Mouse (Mus musculus) embryonic facial prominence, embryonic 13.5 days (tissue): ENCODE data around the gene 4931428F04Rik. TPM values are rescaled to one million over a fixed set of nuclear protein-coding genes. Genes with fewer than 3 reads are reported as not detected.
A peak's percentile ranks its signal among the peaks of the same experiment; 100 is the strongest.

Experiments
- ATAC-seq: fragments of 200-750 bp; cut with Nextera tagmentation; 2 replicates; pipeline ENCODE4 v1.8.0; 2017; ENCODE audit warnings: low read depth; ENCODE audit not compliant: insufficient number of reproducible peaks, insufficient read depth, low FRiP score, low TSS enrichment
- H3K27ac ChIP-seq: fragments of 300-500 bp; sonication (generic); 2 replicates; pipeline ENCODE4 v1.5.1; 2015; ENCODE audit warnings: moderate library complexity, mild to moderate bottlenecking, inconsistent platforms
- H3K27me3 ChIP-seq: fragments of 300-500 bp; sonication (generic); 2 replicates; pipeline ENCODE4 v1.6.1; 2015; ENCODE audit warnings: mild to moderate bottlenecking, inconsistent platforms
- H3K36me3 ChIP-seq: fragments of 300-500 bp; sonication (generic); 2 replicates; pipeline ENCODE4 v1.6.1; 2015; ENCODE audit warnings: mild to moderate bottlenecking, inconsistent platforms
- H3K4me1 ChIP-seq: fragments of 300-500 bp; sonication (generic); 2 replicates; pipeline ENCODE4 v1.6.1; 2015; ENCODE audit warnings: inconsistent platforms
- H3K4me2 ChIP-seq: fragments of 300-500 bp; sonication (generic); 2 replicates; pipeline ENCODE4 v1.6.1; 2015; ENCODE audit warnings: moderate library complexity, mild to moderate bottlenecking, inconsistent platforms
- H3K4me3 ChIP-seq: fragments of 300-500 bp; sonication (generic); 2 replicates; pipeline ENCODE4 v1.5.1; 2015; ENCODE audit warnings: mild to moderate bottlenecking, inconsistent platforms
- H3K9ac ChIP-seq: fragments of 300-500 bp; sonication (generic); 2 replicates; pipeline ENCODE4 v1.6.1; 2015; ENCODE audit warnings: mild to moderate bottlenecking, inconsistent platforms
- H3K9me3 ChIP-seq: fragments of 300-500 bp; sonication (generic); 2 replicates; pipeline ENCODE4 v1.6.1; 2016; ENCODE audit warnings: inconsistent platforms
- WGBS: fragments of 180-500 bp; shearing (Covaris S2); methylation state at CpG from one replicate; pipeline ENCODE4 v1.1.7; 2015; ENCODE audit warnings: mixed read lengths; 5-methylcytosine and 5-hydroxymethylcytosine counted together
- polyA plus RNA-seq: library from polyadenylated mRNA; unstranded; fragments of >200 nt; fragmentation: Nextera tagmentation; extraction: Ambion mirVana; gene quantifications from 2 replicates; pipeline ENCODE4 v1.2.1, GENCODE M21; 2015

The 4931428F04Rik gene
- polyA plus RNA-seq, 1 experiment from 2014 or later: 22.1 TPM

DNA sequence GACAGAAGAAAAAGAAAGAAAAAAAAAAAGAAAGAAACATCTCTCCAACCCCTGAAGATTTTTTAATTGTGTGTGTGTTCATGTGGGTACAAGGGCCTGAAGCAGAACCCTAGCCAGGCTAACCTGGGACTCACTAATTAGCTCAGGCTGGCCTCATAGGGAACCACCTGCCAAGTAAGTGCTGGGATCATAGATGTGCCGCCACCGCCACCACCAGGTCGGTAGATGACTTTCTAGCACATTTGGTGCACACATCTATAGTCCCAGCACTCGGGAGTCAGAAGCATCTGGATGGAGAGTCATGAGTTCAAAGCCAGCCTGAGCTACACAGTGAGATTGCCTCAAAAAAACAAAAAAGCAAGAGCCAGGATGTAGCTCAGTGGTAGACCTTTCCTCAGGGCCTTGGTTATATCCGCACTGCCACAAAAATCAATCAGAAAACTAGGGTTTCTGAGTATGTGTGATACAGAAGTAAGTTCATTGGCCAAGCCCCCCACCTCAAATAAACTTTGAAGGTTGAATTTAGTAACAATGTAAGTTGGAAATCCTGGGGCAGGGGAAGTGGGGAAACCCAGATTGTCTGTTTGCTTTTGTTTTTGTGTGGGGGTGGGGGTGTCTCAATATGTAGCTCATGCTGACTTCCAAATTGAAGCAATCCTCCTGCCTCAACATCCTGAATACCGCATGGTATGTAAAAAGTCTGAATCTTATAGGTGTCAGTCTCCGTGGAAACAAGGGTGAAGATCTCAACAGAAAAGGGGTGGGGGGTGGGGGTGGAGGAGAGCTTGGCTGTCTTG, 32.1 kb downstream of the 4931428F04Rik start:
- H3K27me3 ChIP-seq: peaks cover 64% of the 10 kb centered on the region
- H3K4me1 ChIP-seq: peaks cover 39% of the 10 kb centered on the region
- WGBS: 68% methylated on average over 7 of the region's 7 CpGs
- H3K4me3 ChIP-seq: no peak overlapping the region
- H3K9me3 ChIP-seq: no peaks in the 10 kb centered on the region
- H3K27ac ChIP-seq: no peak overlapping the region
- ATAC-seq: no peak
- no peak overlapping the region for H3K9ac ChIP-seq
- peaks cover 11% of the 10 kb centered on the region for H3K36me3 ChIP-seq
- no peak overlapping the region for H3K4me2 ChIP-seq

DNA sequence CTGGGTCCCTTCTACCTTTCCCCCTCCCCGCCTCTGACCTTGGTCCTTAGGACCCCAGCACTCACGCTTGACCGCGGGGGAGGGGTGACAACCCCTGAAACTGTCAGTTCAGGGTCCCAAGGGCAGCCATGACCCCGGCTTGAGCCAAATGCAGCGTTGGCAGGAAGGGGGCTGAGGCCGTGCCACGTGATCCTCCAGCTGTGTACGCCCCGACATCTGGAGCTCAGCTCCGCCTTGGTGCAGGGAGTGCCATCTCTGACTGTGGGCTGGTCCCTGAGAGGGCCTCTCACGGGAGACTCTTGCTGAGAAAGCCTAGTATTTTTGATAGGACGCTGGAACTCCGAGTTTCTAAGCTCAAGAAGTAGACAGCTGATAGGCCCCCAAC, 34.7 kb downstream of the 4931428F04Rik start, which contains the start of gene B3gnt9:
TSS of gene B3gnt9 (minus strand) at position 188 of the 385 bp plus-strand sequence.
- H3K36me3 ChIP-seq: peaks cover 35% of the 10 kb centered on the region
- peak within 1 kb of the TSS; percentile 91 for H3K27ac ChIP-seq
- H3K4me1 ChIP-seq: peaks cover 37% of the 10 kb centered on the region
- peaks cover 42% of the 10 kb centered on the region for H3K27me3 ChIP-seq
- ATAC-seq: peak; percentile 80
- peak within 1 kb of the TSS; percentile 73 for H3K4me3 ChIP-seq
- H3K9ac ChIP-seq: peak within 1 kb of the TSS; percentile 86
- H3K4me2 ChIP-seq: peak within 1 kb of the TSS; percentile 90
- H3K9me3 ChIP-seq: no peaks in the 10 kb centered on the region
- 3% methylated on average over 14 of the region's 14 CpGs for WGBS

DNA sequence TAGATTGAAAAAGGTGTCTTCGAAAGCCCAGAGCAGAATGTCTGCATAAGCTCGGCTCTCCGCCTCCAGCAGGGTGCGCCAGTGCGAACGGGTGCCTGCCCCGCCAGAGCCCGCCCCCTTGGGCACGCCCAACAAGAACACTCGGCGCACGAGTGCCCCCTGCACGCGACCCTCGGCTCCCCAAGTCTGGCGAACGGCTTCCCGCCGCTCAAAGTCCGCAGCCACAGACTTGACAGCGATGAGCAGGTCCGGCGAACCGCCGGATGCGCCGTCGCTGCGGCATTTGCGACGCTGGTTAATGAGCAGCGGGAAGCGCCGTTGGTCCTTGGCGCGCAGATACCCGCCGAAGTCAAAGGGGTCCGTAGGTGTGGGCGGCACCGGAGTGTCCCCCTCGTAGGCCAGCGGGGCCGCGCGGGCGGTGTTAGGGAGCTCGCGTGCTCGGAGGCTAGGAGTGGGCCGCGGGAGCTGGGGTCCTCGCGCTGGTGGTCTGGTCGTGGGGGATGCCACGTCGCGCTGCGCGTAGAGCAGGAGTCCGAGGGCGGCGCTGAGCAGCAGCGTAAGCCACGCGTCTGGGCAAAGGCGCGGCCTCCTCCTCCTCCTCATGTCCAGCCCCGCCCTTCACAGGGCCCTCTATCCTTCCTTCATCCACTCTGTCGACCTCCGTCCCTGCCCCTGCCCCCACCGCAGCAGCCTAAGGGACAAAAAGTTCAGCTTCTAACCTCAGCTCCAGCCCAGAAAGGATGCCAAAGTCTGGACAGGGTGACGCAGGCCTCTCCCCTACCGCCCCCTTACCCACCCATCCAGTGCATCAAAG, 35.3 kb downstream of the 4931428F04Rik start:
- peaks cover 37% of the 10 kb centered on the region for H3K27me3 ChIP-seq
- peak overlapping the region; percentile 86 for H3K9ac ChIP-seq
- H3K4me3 ChIP-seq: peak overlapping the region; percentile 73
- peaks cover 31% of the 10 kb centered on the region for H3K4me1 ChIP-seq
- ATAC-seq: peak; percentile 81
- peak overlapping the region; percentile 91 for H3K27ac ChIP-seq
- H3K4me2 ChIP-seq: peak overlapping the region; percentile 90
- no peaks in the 10 kb centered on the region for H3K9me3 ChIP-seq
- peaks cover 41% of the 10 kb centered on the region for H3K36me3 ChIP-seq
- WGBS: under 1% methylated on average over 73 of the region's 74 CpGs

DNA sequence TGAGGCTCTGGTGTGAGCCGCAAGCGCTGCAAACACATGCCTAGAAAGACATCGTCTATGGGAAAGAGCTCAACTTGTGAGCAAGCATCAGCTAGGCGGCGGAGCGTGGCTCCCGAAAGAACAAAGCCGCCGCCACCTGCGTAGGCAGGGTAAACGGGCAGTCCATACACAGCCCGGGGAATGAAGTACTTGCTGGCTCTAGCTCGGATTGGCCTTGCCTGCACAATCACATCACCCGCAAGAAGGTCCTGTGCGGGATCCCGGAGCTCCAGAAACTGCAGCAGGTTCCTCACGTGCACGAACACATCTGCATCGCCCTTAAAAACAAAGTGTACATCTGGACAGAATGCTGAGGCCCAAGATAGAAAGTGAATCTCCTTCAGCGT, 35.9 kb downstream of the 4931428F04Rik start:
- Histone ChIP-seq H3K4me3 (peak overlapping the region; percentile 73), H3K9ac (peak overlapping the region; percentile 86), H3K4me1 (peaks cover 25% of the 10 kb centered on the region), H3K27ac (peak overlapping the region; percentile 91; the same call in 1 of the 2 replicates), H3K9me3 (no peaks in the 10 kb centered on the region), H3K27me3 (peaks cover 31% of the 10 kb centered on the region), H3K36me3 (peaks cover 47% of the 10 kb centered on the region), H3K4me2 (peak overlapping the region; percentile 90)
- WGBS: 36% methylated on average over 20 of the region's 20 CpGs
- ATAC-seq: no peak

DNA sequence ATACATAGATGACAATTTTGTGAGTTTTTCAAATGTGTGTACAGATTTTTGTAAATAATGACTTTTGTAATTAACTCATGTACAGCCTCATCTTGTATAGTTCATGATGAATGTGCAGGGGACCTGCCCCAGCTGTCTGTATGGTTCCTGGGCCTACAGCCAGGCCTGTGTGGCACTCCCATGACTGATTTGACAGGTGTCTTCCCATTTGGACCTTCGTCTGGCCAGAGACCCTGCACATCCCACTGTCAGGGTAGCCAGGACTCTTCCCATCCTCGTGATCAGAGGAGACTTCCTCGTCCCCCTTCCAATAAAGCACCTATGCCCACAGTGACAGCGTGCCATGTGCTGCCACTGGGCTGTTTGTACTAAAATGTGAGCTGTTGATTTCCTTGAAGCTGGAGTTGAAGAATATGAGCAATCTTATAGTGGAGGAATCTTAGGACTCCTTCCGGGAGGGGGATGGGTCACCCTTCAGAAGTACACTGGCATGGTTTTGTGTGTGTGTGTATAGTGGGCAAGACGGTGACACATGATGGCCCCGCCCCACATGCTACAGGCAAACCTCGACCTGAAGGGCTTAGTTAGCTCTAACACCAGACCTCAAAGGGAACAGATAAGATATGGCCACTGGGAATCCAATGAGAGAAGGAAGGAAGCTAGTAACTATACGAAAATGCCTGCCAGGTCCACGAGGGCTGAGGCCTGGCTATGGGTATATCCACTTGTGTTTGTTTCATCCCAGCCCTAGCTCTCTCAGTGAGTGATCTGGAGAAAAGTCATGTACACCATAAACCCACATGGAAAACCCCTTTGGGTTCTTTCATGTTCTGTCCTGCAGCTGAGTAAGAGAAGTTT, 36.8 kb downstream of the 4931428F04Rik start:
- H3K36me3 ChIP-seq: peaks cover 55% of the 10 kb centered on the region
- peak overlapping the region; percentile 86; the same call in 1 of the 2 replicates for H3K9ac ChIP-seq
- WGBS: 86% methylated on average over 10 of the region's 10 CpGs

DNA sequence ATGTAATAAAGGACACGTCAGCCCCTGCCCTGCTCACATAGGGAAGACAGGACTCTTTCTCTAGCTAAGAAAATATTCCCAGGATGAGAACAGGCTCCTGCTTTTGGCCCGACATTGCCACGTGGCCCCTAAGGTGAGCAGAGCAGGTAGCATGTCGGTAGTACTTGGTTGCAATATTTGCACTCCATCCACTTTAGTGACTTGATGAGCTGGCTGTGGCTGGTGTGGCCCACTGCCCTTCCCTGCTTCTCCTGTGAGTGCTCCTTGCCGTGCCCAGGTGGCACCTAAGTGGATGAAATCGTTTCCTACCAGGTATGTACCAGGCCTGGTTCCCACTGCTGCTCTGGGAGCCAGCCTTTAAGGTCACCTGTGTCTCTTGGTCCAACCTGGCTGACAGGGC, 37.7 kb downstream of the 4931428F04Rik start:
- Histone ChIP-seq H3K4me2 (no peak overlapping the region), H3K9ac (no peak overlapping the region), H3K27me3 (peaks cover 14% of the 10 kb centered on the region), H3K27ac (no peak overlapping the region), H3K36me3 (peaks cover 62% of the 10 kb centered on the region), H3K9me3 (no peaks in the 10 kb centered on the region), H3K4me3 (no peak overlapping the region), H3K4me1 (peaks cover 20% of the 10 kb centered on the region)
- no peak for ATAC-seq
- 92% methylated on average over 6 of the region's 6 CpGs for WGBS

More for the DNA sequence above, 36.8 kb downstream of the 4931428F04Rik start:
- Histone ChIP-seq H3K27ac (no peak overlapping the region), H3K27me3 (peaks cover 22% of the 10 kb centered on the region), H3K4me1 (peaks cover 20% of the 10 kb centered on the region), H3K4me2 (0 out of 2 replicates have a peak overlapping the region, but pooled peaks have one; percentile 90), H3K4me3 (peak overlapping the region; percentile 73; the same call in 1 of the 2 replicates), H3K9me3 (no peaks in the 10 kb centered on the region)
- ATAC-seq: no peak

DNA sequence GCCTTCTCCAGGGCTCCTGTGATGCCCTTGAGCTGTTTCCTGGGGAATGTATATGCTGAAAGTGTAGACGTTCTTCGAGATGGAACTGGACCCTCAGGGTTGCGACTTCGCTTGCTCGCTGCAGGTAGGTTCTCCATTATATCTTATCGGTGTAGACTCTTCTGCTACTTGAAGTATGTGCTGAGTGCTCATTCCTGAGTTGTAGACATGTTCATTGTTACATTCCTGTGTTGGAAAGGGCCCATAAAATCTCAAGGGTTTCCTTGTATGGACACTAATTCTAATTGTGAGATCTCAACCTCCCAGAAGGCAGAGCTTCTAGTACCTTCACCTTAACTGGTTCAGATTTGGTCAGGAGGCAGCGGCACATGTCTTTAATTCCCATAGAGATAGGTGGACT, 48.6 kb downstream of the 4931428F04Rik start:
- no peaks in the 10 kb centered on the region for H3K4me1 ChIP-seq
- no peak overlapping the region for H3K4me3 ChIP-seq
- peaks cover 57% of the 10 kb centered on the region for H3K36me3 ChIP-seq
- no peaks in the 10 kb centered on the region for H3K9me3 ChIP-seq
- no peak overlapping the region for H3K9ac ChIP-seq
- 94% methylated on average over 7 of the region's 7 CpGs for WGBS
- no peak overlapping the region for H3K4me2 ChIP-seq
- H3K27ac ChIP-seq: no peak overlapping the region
- ATAC-seq: no peak
- H3K27me3 ChIP-seq: no peaks in the 10 kb centered on the region

DNA sequence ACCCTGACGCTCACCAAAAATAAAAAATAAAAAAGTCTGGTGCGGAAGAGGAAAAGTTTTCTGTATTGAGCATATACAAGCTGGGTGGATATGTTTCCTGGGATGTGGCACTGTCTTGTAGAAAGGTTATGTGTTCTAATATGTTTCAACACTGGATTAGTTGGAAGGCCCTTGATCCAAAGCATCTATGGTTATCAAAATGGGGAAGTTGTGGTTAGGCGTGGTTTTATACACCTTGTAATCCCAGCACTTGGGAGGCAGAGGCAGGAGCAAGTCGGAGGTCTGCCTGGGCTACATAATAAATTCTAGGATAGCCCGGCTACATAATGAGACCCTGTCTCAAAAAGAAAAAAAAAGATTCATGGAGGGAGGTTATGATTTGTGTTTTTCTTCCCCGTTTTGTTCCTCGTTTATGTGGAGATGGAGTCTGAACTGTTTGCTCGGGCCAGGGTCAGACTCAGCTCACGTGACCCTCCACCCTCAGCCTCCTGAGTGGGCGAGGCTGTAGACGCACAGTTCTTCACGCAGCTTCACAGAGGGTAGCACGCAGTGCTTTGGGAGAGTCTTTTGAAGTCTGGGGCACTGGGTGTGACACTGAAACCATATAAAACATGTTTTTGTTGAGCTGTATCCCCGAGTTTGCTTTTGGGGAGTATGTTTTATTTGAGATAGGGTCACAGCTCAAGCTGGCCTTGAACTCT, 52.1 kb downstream of the 4931428F04Rik start:
- Histone ChIP-seq H3K9me3 (no peaks in the 10 kb centered on the region), H3K27me3 (no peaks in the 10 kb centered on the region), H3K4me3 (no peak overlapping the region), H3K4me1 (no peaks in the 10 kb centered on the region), H3K9ac (no peak overlapping the region), H3K36me3 (peaks cover 66% of the 10 kb centered on the region), H3K4me2 (no peak overlapping the region), H3K27ac (no peak overlapping the region)
- ATAC-seq: no peak
- 92% methylated on average over 14 of the region's 14 CpGs for WGBS

DNA sequence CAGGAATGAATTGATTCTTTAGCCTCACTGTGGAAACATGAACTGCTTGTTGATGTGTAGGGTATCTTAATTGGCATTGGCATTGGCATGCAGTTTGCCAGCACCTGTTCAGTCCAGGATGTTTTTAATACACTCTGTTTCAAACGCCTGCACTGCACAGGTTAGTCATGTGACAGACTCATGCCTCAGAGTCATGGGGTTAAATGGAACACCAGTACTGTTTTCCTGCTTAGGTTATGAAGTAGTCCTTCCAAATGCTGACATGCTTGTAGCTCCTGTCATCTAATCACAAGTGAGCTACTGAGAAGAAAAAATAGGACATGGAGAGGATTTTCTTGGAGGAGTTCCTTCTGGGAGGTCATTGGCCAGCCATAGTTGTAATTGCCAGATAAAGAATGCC, 54.5 kb downstream of the 4931428F04Rik start:
- Histone ChIP-seq H3K4me3 (no peak overlapping the region), H3K27me3 (no peaks in the 10 kb centered on the region), H3K36me3 (peaks cover 49% of the 10 kb centered on the region), H3K27ac (no peak overlapping the region), H3K9ac (no peak overlapping the region), H3K4me2 (no peak overlapping the region), H3K4me1 (no peaks in the 10 kb centered on the region), H3K9me3 (no peaks in the 10 kb centered on the region)
- no peak for ATAC-seq
- WGBS: 56% methylated on average over 1 of the region's 1 CpGs

DNA sequence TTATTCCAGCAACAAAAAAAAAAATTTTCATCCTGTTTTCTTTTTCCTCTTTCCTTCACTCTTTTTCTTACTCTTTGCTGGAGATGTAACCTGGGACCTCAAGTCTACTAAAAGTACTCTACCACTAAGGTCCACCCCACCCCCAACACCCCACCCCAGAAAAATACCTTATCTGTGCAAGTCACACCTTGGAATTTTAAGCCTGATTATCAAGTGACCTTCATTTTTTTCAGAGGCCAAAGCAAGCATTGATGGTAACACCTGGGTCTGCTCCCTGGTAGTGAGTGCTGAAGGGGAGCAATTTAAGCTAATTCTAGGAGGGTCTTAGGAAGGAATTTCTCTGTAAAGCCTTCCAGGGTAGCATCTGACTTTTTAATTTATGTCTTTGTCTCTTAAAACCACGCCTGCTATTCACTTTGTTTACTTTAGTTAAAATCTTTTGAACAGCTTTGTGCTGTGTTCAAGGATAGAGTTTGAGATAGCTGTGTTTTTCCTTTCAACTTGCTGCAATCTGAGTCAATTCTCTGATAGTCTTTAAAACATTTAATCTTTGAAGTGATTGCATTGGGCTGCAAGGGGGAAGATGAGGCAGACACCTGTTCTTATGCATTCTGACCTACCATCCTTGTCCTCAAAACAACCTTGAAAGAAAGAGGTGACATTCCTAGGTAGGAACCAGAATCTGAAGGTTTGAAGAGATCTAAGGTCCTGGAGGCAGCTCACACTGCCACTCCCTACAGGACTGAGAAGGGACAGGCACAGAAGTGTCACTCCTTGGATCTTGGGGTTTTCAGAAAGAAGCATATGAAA, 56.3 kb downstream of the 4931428F04Rik start:
- no peak overlapping the region for H3K9ac ChIP-seq
- H3K36me3 ChIP-seq: peaks cover 31% of the 10 kb centered on the region
- no peaks in the 10 kb centered on the region for H3K4me1 ChIP-seq
- H3K27me3 ChIP-seq: no peaks in the 10 kb centered on the region
- H3K27ac ChIP-seq: no peak overlapping the region
- H3K4me3 ChIP-seq: no peak overlapping the region
- no peak for ATAC-seq
- no peaks in the 10 kb centered on the region for H3K9me3 ChIP-seq
- no peak overlapping the region for H3K4me2 ChIP-seq
- WGBS: 77% methylated on average over 1 of the region's 1 CpGs
